Mouse (Mus musculus): Measurements from ENCODE around the gene Scyl1. TPM values are rescaled to one million over a fixed set of nuclear protein-coding genes. Genes with fewer than 3 reads are reported as not detected.
A peak's percentile ranks its signal among the peaks of the same experiment; 100 is the strongest.

Scyl1 gene
- polyA plus RNA-seq, 1 experiment from 2014 or later, result 83.6 TPM

DNA sequence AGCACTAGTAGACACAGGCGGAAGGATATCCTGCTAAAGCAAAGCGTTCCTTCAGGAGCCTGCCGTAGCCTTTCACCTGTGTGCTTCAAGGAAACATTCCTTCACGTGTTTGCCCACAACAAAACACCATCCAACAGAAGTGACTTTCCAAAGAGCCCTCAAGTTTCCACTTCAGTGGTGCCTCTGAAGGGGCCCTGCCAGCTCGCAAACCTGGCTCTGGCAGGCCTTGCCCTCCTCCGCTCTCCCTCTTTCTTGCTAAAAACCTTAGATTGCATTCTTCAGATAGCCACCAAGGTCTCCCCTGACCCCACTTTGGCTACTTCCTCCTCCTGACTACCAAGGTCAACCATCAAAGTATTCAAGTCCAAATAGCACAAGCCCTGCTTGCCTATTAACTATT, 10.3 kb upstream of the Scyl1 start:
- Histone ChIP-seq H3K4me2 (no peak overlapping the region), H3K4me1 (peaks cover 18% of the 10 kb centered on the region; the same call in 1 of the 2 replicates), H3K9me3 (no peaks in the 10 kb centered on the region), H3K36me3 (no peaks in the 10 kb centered on the region), H3K27me3 (no peaks in the 10 kb centered on the region), H3K4me3 (no peak overlapping the region), H3K27ac (peak overlapping the region; percentile 61), H3K9ac (no peak overlapping the region)
- WGBS, result 58% methylated on average over 6 of the region's 6 CpGs
- ATAC-seq (ENCODE audit: borderline replicate concordance, extremely low read depth, low FRiP score, low TSS enrichment), result 0 out of 2 replicates have a peak, but pooled peaks have one; percentile 19

DNA sequence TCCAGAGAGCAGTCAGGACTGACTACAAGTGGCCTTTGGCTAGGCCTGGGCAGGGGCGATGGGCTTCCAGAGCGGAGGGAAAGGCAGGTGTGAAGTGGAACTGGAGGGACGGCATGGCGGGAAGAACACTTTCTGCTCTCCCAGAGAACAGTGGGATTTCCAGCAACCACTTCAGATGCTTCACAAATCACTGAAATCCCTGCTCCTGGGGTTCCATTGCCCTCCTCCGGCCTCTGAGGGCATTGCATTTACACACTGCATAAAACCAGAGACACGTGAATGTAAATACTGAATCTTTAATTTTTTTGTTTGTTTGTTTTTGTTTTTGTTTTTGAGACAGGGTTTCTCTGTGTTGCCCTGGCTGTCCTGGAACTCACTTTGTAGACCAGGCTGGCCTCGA, 9.0 kb upstream of the Scyl1 start:
- ATAC-seq (ENCODE audit: borderline replicate concordance, extremely low read depth, low FRiP score, low TSS enrichment), result no peak
- WGBS, result 54% methylated on average over 7 of the region's 7 CpGs
- no peak overlapping the region for H3K4me2 ChIP-seq
- no peak overlapping the region for H3K9ac ChIP-seq
- H3K4me3 ChIP-seq, result no peak overlapping the region
- peaks cover 16% of the 10 kb centered on the region; the same call in 1 of the 2 replicates for H3K4me1 ChIP-seq
- no peaks in the 10 kb centered on the region for H3K27me3 ChIP-seq
- H3K9me3 ChIP-seq, result no peaks in the 10 kb centered on the region
- no peak overlapping the region for H3K27ac ChIP-seq
- no peaks in the 10 kb centered on the region for H3K36me3 ChIP-seq

DNA sequence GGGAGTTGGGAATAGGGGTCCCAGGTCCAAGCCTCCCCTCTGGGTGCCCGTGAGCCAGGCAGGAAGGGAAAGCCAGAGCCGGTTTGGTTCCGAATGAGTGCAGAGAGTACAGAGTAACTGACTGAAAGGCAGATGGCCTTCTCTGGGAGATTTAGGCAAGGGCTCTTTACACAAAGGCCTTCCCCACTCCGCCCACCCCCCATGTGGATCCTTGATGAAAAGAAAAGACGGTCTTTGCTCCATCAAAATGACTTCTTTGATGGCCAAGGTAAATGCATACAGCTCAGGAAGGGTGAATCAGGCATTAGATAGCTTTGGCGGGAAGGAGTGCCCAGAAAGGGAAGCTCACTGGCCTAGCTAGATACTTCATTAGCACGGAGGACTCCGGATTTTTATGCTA, 7.1 kb upstream of the Scyl1 start:
- Histone ChIP-seq H3K36me3 (no peaks in the 10 kb centered on the region), H3K4me3 (no peak overlapping the region), H3K27ac (no peak overlapping the region), H3K4me1 (peaks cover 10% of the 10 kb centered on the region; the same call in 1 of the 2 replicates), H3K9me3 (no peaks in the 10 kb centered on the region), H3K27me3 (no peaks in the 10 kb centered on the region), H3K9ac (no peak overlapping the region), H3K4me2 (no peak overlapping the region)
- ATAC-seq (ENCODE audit: borderline replicate concordance, extremely low read depth, low FRiP score, low TSS enrichment), result no peak
- 58% methylated on average over 8 of the region's 8 CpGs for WGBS

DNA sequence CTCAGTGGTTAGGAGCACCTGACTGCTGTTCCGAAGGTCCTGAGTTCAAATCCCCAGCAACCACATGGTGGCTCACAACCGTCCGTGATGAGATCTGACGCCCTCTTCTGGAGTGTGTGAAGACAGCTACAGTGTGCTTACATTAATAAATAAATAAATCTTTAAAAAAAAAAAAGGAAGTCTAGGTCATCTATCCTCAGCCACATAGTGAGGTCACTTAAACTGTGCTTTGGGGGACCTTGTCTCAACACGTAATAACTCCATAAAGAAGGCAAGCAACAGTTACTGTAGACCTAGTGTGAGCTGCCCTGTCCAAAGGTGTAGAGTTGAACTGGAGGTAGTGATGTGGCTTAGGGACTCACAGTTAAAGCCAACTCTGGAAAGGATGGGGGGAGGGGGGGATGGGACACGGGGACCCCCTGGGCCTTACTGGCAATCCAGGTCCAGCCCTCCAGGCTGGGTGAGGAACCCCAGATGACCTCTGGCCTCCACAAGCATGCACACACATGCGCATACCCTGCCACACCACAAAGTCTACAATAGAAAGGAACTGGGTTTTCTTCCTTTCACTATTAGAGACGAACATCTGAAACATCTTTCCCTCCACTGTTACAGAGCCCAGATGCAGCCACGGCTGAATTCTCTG, 6.3 kb upstream of the Scyl1 start:
- H3K9ac ChIP-seq, result no peak overlapping the region

DNA sequence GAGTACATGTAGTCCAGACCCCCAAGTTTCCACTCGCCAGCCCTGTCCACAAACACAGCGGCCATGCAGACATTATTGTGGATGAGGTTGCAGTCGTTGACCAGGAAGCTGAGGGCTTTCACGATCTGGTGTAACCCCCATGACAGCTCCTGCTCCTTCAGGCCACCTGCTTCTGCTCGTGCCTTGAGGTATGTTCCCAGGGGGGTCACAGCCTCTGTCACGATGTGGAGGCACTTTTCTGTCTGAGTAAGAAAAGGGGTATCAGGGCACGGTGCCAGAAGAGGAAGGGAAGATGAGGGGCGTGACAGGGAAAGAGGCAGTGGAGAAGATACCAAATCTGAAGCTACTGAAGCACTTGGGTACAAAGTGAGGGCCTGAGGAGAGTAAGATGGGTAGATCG, 908 bp downstream of the Scyl1 start:
- Histone ChIP-seq H3K27me3 (no peaks in the 10 kb centered on the region), H3K9ac (peak overlapping the region; percentile 85), H3K9me3 (no peaks in the 10 kb centered on the region), H3K27ac (peak overlapping the region; percentile 85; the same call in 1 of the 2 replicates), H3K4me2 (peak overlapping the region; percentile 78), H3K36me3 (peaks cover 37% of the 10 kb centered on the region), H3K4me1 (peaks cover 16% of the 10 kb centered on the region), H3K4me3 (peak overlapping the region; percentile 79)
- 28% methylated on average over 9 of the region's 9 CpGs for whole genome bisulfite sequencing
- ATAC-seq (ENCODE audit: borderline replicate concordance, extremely low read depth, low FRiP score, low TSS enrichment), result no peak

More for the DNA sequence above, 6.3 kb upstream of the Scyl1 start:
- H3K4me1 ChIP-seq, result peaks cover 10% of the 10 kb centered on the region; the same call in 1 of the 2 replicates
- 73% methylated on average over 9 of the region's 9 CpGs for WGBS
- H3K27me3 ChIP-seq, result no peaks in the 10 kb centered on the region
- H3K9me3 ChIP-seq, result no peaks in the 10 kb centered on the region
- no peak overlapping the region for H3K4me2 ChIP-seq
- H3K27ac ChIP-seq, result no peak overlapping the region
- ATAC-seq (ENCODE audit: borderline replicate concordance, extremely low read depth, low FRiP score, low TSS enrichment), result no peak
- H3K36me3 ChIP-seq, result no peaks in the 10 kb centered on the region
- H3K4me3 ChIP-seq, result no peak overlapping the region

DNA sequence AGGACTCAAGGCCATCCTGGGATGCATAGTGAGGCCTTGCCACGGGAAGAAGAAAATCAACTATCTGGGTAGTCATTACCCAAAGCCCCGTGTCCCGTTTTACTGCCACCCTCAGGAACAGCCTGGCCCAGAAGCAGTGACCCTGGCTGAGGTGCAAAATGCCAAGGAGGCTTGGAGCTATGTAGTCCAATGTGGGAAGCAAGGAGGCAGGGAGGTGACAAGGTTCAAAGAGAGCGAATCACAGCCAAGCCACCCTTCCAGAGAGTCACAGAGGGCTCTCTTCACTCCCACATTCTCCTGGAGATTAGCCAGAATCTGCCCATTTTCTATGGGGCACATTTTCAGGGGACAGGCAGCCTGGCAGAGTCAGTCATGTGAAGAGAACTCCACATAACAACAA, 3.9 kb downstream of the Scyl1 start:
- Histone ChIP-seq H3K9ac (no peak overlapping the region), H3K4me3 (no peak overlapping the region), H3K27me3 (no peaks in the 10 kb centered on the region), H3K4me2 (no peak overlapping the region), H3K36me3 (peaks cover 65% of the 10 kb centered on the region), H3K4me1 (peaks cover 16% of the 10 kb centered on the region), H3K9me3 (no peaks in the 10 kb centered on the region), H3K27ac (no peak overlapping the region)
- WGBS, result 84% methylated on average over 4 of the region's 4 CpGs
- ATAC-seq (ENCODE audit: borderline replicate concordance, extremely low read depth, low FRiP score, low TSS enrichment), result no peak

DNA sequence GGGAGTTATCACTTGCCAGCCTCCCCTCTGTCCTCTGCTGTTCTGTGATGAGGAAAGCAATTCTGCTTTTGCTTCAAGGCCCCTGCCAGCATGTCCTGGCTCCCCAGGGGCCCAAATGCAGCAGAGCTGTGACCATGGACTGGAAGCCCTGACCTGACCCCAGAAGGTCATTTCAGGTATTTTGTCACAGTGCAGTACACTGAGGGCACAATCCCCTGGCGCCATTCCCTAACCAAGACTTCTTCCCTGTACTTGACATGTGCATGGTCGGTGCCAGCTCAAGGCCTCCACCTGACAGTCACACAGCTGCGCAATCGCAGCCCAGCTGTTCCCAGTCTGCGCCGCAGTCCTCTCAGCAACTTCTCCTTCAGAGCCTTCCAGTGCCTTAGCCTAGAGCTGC, 8.1 kb downstream of the Scyl1 start:
- Histone ChIP-seq H3K9me3 (no peaks in the 10 kb centered on the region), H3K9ac (no peak overlapping the region), H3K27ac (no peak overlapping the region), H3K4me1 (no peaks in the 10 kb centered on the region), H3K27me3 (no peaks in the 10 kb centered on the region), H3K4me3 (no peak overlapping the region), H3K36me3 (peaks cover 92% of the 10 kb centered on the region), H3K4me2 (no peak overlapping the region)
- ATAC-seq (ENCODE audit: borderline replicate concordance, extremely low read depth, low FRiP score, low TSS enrichment), result no peak
- WGBS, result 91% methylated on average over 6 of the region's 6 CpGs

DNA sequence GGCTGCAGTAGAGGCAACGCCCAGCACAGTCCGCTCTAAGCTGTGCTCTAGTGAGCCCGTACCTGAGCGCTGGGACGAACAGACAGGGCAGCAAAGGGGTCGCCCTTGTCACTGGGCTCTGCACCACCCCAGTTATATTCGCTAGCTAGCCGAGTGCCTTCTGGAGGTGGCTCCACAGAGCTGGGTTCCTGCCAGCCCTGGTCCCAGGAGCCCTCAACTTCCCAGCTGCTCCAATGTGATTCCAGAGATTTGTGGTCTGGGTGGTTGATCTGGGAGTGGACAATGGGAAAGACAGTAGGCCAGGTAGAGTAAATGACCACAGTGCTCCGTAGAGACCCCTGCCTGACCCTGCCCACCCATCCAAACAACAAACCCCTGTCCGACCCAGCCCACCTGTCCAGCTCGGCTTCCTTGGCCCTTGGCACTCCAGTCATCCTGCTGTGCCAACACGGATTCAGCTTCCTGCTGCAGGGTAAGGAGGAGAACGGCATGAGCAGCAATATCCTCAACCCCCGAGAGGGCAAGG, 12.3 kb downstream of the Scyl1 start:
- Histone ChIP-seq H3K27me3 (0 out of 2 replicates have a peak, but pooled peaks cover 15% of the 10 kb centered on the region), H3K9ac (no peak overlapping the region), H3K4me2 (no peak overlapping the region), H3K4me3 (no peak overlapping the region), H3K9me3 (no peaks in the 10 kb centered on the region), H3K36me3 (peaks cover 74% of the 10 kb centered on the region), H3K4me1 (peaks cover 10% of the 10 kb centered on the region), H3K27ac (no peak overlapping the region)
- no peak for ATAC-seq (ENCODE audit: borderline replicate concordance, extremely low read depth, low FRiP score, low TSS enrichment)
- whole genome bisulfite sequencing, result 89% methylated on average over 14 of the region's 14 CpGs

DNA sequence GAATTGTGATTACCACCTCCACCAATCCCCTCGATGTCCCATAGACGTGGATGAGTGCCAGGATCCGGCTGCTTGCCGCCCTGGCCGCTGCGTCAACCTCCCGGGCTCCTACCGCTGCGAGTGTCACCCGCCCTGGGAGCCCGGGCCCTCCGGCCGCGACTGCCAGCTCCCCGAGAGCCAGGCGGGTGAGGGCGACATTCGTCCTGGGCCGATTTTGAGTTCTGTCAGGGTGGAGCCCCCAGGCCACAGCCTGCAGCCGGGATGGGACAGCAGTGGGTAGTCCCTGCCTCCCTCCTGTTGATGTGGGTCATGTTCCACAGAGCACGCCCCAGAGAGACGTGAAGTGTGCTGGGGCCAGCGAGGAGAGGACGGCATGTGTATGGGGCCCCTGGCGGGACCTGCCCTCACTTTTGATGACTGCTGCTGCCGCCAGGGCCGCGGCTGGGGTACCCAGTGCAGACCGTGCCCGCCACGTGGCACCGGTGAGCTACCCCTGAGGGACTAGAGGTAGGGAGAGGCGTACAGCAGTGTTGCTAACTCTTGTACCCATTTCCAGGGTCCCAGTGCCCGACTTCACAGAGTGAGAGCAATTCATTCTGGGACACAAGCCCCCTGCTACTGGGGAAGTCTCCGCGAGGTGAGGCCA, 14.1 kb downstream of the Scyl1 start:
- no peaks in the 10 kb centered on the region for H3K9me3 ChIP-seq
- peak; percentile 35 for ATAC-seq (ENCODE audit: borderline replicate concordance, extremely low read depth, low FRiP score, low TSS enrichment)
- H3K27ac ChIP-seq, result no peak overlapping the region
- peak overlapping the region; percentile 28; the same call in 1 of the 2 replicates for H3K4me2 ChIP-seq
- H3K4me1 ChIP-seq, result peaks cover 10% of the 10 kb centered on the region
- peaks cover 17% of the 10 kb centered on the region; the same call in 1 of the 2 replicates for H3K27me3 ChIP-seq
- WGBS, result 21% methylated on average over 35 of the region's 36 CpGs
- H3K9ac ChIP-seq, result no peak overlapping the region
- peaks cover 64% of the 10 kb centered on the region for H3K36me3 ChIP-seq
- H3K4me3 ChIP-seq, result no peak overlapping the region

DNA sequence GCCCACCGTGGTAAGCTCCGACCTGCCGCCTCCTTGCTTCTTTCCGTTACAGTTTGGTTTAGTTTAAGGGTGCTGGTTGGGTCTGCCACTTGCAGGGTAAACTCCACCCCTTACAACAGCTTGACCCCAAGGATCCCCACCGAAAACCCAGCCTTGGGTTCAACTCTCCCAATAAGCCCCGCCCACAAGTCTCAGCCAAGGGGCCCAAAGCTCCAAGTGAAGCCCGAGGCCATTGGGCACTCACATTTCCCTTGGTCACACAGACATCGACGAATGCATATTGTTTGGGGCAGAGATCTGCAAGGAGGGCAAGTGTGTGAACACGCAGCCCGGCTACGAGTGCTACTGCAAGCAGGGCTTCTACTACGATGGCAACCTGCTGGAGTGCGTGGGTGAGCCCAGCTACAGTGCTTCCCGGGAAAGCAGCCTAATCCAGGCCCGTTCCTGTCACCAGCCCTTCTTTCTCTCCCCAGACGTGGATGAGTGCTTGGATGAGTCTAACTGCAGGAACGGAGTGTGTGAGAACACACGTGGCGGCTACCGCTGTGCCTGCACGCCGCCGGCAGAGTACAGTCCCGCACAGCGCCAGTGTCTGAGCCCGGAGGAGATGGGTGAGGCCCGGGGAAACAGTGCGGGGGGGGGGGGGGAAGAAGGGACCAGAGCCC, 14.8 kb downstream of the Scyl1 start:
- H3K27me3 ChIP-seq, result peaks cover 22% of the 10 kb centered on the region; the same call in 1 of the 2 replicates
- no peak overlapping the region for H3K27ac ChIP-seq
- no peaks in the 10 kb centered on the region for H3K9me3 ChIP-seq
- no peak overlapping the region for H3K9ac ChIP-seq
- peak; percentile 25; the same call in 1 of the 2 replicates for ATAC-seq (ENCODE audit: borderline replicate concordance, extremely low read depth, low FRiP score, low TSS enrichment)
- peak overlapping the region; percentile 28; the same call in 1 of the 2 replicates for H3K4me2 ChIP-seq
- 24% methylated on average over 28 of the region's 29 CpGs for WGBS
- H3K36me3 ChIP-seq, result peaks cover 58% of the 10 kb centered on the region
- no peak overlapping the region for H3K4me3 ChIP-seq
- H3K4me1 ChIP-seq, result peaks cover 15% of the 10 kb centered on the region

DNA sequence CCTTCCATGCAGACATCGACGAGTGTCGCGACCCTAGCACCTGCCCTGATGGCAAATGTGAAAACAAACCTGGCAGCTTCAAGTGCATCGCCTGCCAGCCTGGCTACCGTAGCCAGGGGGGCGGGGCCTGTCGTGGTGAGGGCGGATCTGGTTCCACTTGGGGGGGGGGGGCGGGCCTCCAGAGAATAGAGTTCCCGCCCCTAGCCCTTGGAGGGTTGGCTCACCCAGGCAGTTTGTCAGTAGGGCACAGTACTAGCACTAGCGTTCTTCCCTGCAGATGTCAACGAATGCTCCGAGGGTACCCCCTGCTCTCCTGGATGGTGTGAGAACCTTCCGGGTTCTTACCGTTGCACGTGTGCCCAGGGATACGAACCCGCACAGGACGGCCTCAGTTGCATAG, 19.5 kb downstream of the Scyl1 start:
- WGBS, result 16% methylated on average over 20 of the region's 20 CpGs
- H3K9me3 ChIP-seq, result no peaks in the 10 kb centered on the region
- H3K27me3 ChIP-seq, result peaks cover 37% of the 10 kb centered on the region
- 0 out of 2 replicates have a peak, but pooled peaks have one; percentile 37 for ATAC-seq (ENCODE audit: borderline replicate concordance, extremely low read depth, low FRiP score, low TSS enrichment)
- H3K9ac ChIP-seq, result no peak overlapping the region
- H3K27ac ChIP-seq, result no peak overlapping the region
- H3K4me2 ChIP-seq, result peak overlapping the region; percentile 18; the same call in 1 of the 2 replicates
- peaks cover 31% of the 10 kb centered on the region for H3K36me3 ChIP-seq
- H3K4me3 ChIP-seq, result no peak overlapping the region
- H3K4me1 ChIP-seq, result peaks cover 13% of the 10 kb centered on the region
